Mouse (Mus musculus) limb, embryonic 13.5 days (tissue): ENCODE results near the gene Zzef1. TPM values are rescaled to one million over a fixed set of nuclear protein-coding genes. Genes with fewer than 3 reads are reported as not detected.

Source experiments
- ATAC-seq: fragments of 200-750 bp; cut with Nextera tagmentation; 2 replicates; pipeline ENCODE4 v1.8.0; 2017; ENCODE audit warnings: low read depth, moderate number of reproducible peaks, moderate TSS enrichment; ENCODE audit not compliant: low FRiP score
- H3K27ac ChIP-seq: fragments of 300-500 bp; sonication (generic); 2 replicates; pipeline ENCODE4 v1.5.1; 2015; ENCODE audit warnings: inconsistent platforms, mild to moderate bottlenecking, moderate library complexity
- H3K27me3 ChIP-seq: fragments of 300-500 bp; sonication (generic); 2 replicates; pipeline ENCODE4 v1.6.1; 2015; ENCODE audit warnings: mild to moderate bottlenecking, inconsistent platforms
- H3K36me3 ChIP-seq: fragments of 300-500 bp; sonication (generic); 2 replicates; pipeline ENCODE4 v1.6.1; 2015; ENCODE audit warnings: inconsistent platforms, mild to moderate bottlenecking, moderate library complexity
- H3K4me1 ChIP-seq: fragments of 300-500 bp; sonication (generic); 2 replicates; pipeline ENCODE4 v1.6.1; 2015; ENCODE audit warnings: inconsistent platforms
- H3K4me2 ChIP-seq: fragments of 300-500 bp; sonication (generic); replicated peaks from 2 replicates; pipeline ENCODE4 v1.6.1; 2015; ENCODE audit warnings: inconsistent platforms, mild to moderate bottlenecking, moderate library complexity
- H3K4me3 ChIP-seq: fragments of 300-500 bp; sonication (generic); 2 replicates; pipeline ENCODE4 v1.5.1; 2015; ENCODE audit warnings: moderate library complexity, mild to moderate bottlenecking, inconsistent platforms
- H3K9ac ChIP-seq: fragments of 300-500 bp; sonication (generic); 2 replicates; pipeline ENCODE4 v1.6.1; 2015; ENCODE audit warnings: mild to moderate bottlenecking, inconsistent platforms
- H3K9me3 ChIP-seq: fragments of 300-500 bp; sonication (generic); 2 replicates; pipeline ENCODE4 v1.6.1; 2016; ENCODE audit warnings: inconsistent platforms
- WGBS: fragments of 180-500 bp; shearing (Covaris S2); methylation state at CpG from one replicate; pipeline ENCODE4 v1.1.7; 2015; 5-methylcytosine and 5-hydroxymethylcytosine counted together
- polyA plus RNA-seq: library from polyadenylated mRNA; unstranded; fragments of >200 nt; fragmentation: Nextera tagmentation; extraction: Ambion mirVana; gene quantifications from 2 replicates; pipeline ENCODE4 v1.2.1, GENCODE M21; 2015

The Zzef1 gene
- polyA plus RNA-seq, 1 experiment from 2014 or later = 9.2 TPM

DNA sequence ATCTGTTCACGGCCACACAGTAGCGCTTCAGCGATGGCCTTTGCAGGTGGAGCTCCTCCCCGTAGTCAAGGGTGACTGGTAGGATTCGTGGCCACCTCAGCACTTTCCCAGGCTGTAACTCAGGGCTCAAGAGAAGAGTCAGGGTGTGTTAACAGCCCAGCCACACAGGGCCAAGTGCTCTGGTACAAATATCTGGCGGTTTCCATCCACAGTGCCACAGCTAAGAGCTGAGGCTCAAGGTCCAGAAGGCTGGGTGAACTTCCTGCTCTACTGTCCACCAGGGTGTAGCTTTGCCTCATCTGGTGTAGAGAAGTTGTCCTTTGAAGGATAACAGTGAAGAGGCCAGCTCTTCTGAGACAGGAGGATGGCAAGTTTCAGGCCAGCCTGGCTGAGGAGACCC lies 156.7 kb downstream of the Zzef1 start:
- Histone ChIP-seq H3K27ac (peak overlapping the region; percentile 55; the same call in 1 of the 2 replicates), H3K4me2 (no peak overlapping the region), H3K27me3 (no peaks in the 10 kb centered on the region), H3K4me3 (no peak overlapping the region), H3K9ac (no peak overlapping the region), H3K4me1 (peaks cover 28% of the 10 kb centered on the region), H3K9me3 (peaks cover 6% of the 10 kb centered on the region; the same call in 1 of the 2 replicates), H3K36me3 (no peaks in the 10 kb centered on the region)
- ATAC-seq = no peak
- 85% methylated on average over 6 of the region's 6 CpGs for WGBS

DNA sequence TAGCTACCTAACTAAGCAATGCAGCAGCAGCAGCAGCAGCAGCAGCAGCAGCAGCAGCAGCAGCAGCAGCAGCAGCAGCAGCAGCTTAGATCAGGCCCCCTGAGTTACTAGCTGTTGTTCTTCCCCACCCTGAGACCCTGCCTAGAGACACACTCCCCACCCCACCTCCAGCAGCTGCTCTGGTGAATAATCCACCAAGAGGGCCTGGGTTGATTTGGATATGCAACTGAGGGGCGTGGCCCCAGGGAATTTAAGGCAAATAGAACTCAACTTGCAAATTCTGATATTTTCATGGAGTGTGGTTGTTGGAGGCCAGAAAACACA lies 157.1 kb downstream of the Zzef1 start:
- Histone ChIP-seq H3K9ac (no peak overlapping the region), H3K27ac (peak overlapping the region; percentile 55; the same call in 1 of the 2 replicates)
- 83% methylated on average over 1 of the region's 1 CpGs for WGBS

DNA sequence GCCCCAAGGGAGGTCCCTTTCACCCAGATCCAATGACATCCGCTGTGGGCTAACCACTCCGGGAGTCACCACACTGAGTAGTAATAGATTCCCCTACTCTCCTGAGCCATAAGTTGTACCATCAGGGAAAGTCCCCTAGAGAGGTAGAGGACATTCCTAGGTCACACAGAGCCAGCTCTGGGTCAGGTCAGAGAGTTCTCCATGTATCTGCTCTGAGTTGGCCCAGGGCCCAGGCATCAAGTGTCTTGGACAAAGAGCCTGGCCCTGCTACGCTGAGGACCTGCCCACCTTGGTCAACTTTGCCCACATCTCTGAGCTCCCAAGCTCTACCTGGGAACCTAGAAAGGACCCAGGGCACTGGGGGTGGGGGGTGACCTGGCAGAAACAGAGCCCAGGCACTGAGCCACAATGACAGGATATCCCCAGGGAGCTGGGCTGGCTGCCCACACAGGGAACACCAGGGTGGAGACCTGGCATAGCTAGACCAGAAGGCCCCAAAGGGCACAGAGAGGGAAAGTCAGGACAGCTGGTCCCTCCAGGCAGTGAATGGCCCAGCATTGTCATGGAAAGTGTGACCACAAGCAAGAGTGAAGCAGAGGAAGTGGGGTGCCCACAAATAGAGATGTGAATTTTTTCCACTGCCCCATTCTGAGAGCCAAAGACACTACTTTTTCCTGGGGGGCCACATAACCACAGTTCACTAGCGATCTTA lies 157.6 kb downstream of the Zzef1 start:
- Histone ChIP-seq H3K4me1 (peaks cover 28% of the 10 kb centered on the region), H3K27me3 (peaks cover 3% of the 10 kb centered on the region; the same call in 1 of the 2 replicates), H3K4me3 (no peak overlapping the region), H3K9ac (no peak overlapping the region), H3K4me2 (no peak overlapping the region), H3K9me3 (peaks cover 6% of the 10 kb centered on the region; the same call in 1 of the 2 replicates), H3K27ac (no peak overlapping the region), H3K36me3 (no peaks in the 10 kb centered on the region)
- no peak for ATAC-seq
- WGBS = 86% methylated on average over 4 of the region's 4 CpGs

More for the DNA sequence above, 157.1 kb downstream of the Zzef1 start:
- H3K4me3 ChIP-seq = no peak overlapping the region
- ATAC-seq = no peak
- H3K36me3 ChIP-seq = no peaks in the 10 kb centered on the region
- H3K27me3 ChIP-seq = no peaks in the 10 kb centered on the region
- peaks cover 6% of the 10 kb centered on the region; the same call in 1 of the 2 replicates for H3K9me3 ChIP-seq
- no peak overlapping the region for H3K4me2 ChIP-seq
- peaks cover 28% of the 10 kb centered on the region for H3K4me1 ChIP-seq

DNA sequence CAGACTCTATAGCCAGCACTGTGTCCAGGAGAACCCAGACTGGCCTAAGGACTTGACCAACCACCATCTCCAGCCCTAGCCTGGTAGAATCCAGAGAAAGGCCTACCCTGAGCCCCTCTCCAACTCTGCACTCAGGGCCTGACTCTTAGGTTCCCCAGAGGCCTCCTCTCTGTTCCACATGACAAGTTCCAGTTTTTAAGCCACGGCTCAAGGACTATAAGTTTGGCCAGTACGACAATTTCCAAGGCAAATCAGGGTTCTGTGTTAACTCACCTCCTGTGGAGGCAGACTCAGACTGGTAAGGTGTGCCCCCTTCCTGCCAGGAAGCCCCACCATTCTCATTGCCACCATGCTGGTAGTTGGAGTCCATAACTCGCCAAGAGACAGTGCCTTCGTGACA lies 158.2 kb downstream of the Zzef1 start:
- peaks cover 28% of the 10 kb centered on the region for H3K4me1 ChIP-seq
- WGBS = 91% methylated on average over 4 of the region's 4 CpGs
- H3K9ac ChIP-seq = no peak overlapping the region
- H3K27me3 ChIP-seq = peaks cover 9% of the 10 kb centered on the region
- H3K9me3 ChIP-seq = peaks cover 6% of the 10 kb centered on the region; the same call in 1 of the 2 replicates
- ATAC-seq = no peak
- H3K4me2 ChIP-seq = no peak overlapping the region
- H3K4me3 ChIP-seq = no peak overlapping the region
- H3K27ac ChIP-seq = no peak overlapping the region
- H3K36me3 ChIP-seq = no peaks in the 10 kb centered on the region

DNA sequence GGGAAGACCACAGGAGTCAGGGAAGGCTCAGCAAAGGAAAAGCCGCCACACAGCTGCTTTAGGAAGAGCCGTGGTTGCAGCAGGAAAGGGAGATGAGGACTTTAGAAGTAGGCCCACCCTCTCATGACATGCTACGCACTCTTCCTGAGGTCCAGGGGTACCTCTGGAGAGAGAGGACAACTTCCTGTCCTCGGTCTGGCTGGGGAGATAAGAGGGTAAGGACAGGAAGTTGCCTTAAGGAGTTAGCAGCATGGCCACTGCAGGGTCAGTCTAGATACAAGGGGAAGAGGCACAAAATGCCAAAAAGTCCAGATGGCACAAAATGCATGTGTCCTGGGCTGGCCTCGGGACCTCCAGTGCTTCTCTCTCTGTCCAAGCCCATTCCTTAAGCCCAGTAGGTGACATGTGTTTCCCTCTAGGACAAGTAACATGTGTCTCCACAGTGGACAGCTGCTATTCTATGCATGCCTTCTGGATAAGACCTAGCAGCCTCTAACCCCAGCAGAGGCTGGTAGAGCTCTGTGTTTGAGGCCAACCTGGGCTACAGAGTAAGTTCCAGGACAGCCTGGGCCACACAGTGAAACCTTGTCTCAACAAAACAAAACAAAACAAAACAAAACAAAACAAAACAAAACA lies 159.4 kb downstream of the Zzef1 start:
- H3K9ac ChIP-seq = no peak overlapping the region
- no peak overlapping the region for H3K4me3 ChIP-seq
- H3K36me3 ChIP-seq = no peaks in the 10 kb centered on the region
- 76% methylated on average over 5 of the region's 5 CpGs for WGBS
- peaks cover 30% of the 10 kb centered on the region for H3K4me1 ChIP-seq
- H3K9me3 ChIP-seq = no peaks in the 10 kb centered on the region
- H3K27me3 ChIP-seq = peaks cover 22% of the 10 kb centered on the region
- no peak for ATAC-seq
- H3K27ac ChIP-seq = no peak overlapping the region
- no peak overlapping the region for H3K4me2 ChIP-seq

DNA sequence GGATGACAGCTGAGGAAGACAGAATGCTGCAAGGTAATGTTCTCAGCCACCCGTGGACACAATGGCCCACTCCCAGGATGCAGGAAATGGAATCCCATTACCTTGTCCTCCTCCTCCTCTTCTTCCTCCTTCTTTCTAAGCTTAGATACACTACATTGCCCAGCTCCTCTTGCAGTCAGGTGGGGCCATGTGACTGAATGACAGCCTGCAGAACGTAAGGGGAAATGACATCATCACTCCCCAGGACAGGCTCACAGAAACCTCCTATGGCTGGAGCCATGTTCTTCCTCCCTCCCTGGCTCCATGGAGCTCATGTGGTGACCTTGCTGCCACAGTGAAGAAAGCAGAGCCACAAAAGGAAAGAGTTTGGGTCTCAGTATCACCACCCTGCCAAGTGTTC lies 161.3 kb downstream of the Zzef1 start:
- 55% methylated on average over 2 of the region's 2 CpGs for WGBS
- Histone ChIP-seq H3K4me2 (no peak overlapping the region), H3K27ac (no peak overlapping the region), H3K9me3 (no peaks in the 10 kb centered on the region), H3K36me3 (no peaks in the 10 kb centered on the region), H3K4me3 (no peak overlapping the region), H3K4me1 (peaks cover 32% of the 10 kb centered on the region), H3K9ac (no peak overlapping the region), H3K27me3 (peaks cover 40% of the 10 kb centered on the region)
- ATAC-seq = no peak

DNA sequence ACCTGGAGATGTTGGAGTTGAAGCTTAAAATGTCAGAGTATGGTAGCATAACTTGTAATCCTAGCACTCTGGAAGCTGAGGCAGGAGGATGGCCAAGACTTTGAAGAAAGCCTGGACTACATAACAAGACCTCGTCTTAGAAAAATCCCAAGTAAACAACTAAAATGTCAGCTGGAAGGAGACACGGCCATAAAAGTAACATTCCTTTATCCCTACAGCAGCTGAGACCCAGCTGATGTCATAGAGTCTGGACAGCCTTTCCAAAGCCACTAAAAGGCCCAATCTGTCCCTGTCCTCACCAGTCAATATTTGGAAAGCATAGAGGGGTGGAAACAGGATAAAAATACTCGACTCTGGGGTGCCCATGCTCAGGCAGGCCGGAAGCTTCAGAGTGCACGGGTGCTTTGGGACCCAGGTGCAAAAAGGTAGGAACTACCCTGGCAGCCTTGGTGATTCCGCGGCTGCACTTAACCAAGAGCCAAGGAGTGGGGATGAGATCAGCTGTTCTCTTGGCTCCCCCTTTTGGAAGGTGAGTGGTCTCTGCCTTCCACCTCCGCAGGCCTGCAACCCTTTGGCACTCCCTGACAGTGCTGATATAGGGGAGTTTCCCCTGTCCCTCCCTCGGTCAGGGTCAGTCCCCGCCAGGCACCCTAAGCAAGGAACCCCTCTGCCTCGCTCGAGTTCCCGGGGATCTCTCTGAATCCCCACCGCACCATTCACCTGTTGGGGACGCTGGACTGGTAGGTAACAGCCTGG lies 164.1 kb downstream of the Zzef1 start:
- H3K4me2 ChIP-seq = peak overlapping the region; percentile 67; the same call in 1 of the 2 replicates
- peak overlapping the region; percentile 43; the same call in 1 of the 2 replicates for H3K4me3 ChIP-seq
- peaks cover 60% of the 10 kb centered on the region for H3K27me3 ChIP-seq
- H3K9me3 ChIP-seq = no peaks in the 10 kb centered on the region
- H3K36me3 ChIP-seq = no peaks in the 10 kb centered on the region
- no peak overlapping the region for H3K9ac ChIP-seq
- WGBS = 8% methylated on average over 15 of the region's 15 CpGs
- H3K4me1 ChIP-seq = peaks cover 16% of the 10 kb centered on the region
- ATAC-seq = no peak
- H3K27ac ChIP-seq = no peak overlapping the region

DNA sequence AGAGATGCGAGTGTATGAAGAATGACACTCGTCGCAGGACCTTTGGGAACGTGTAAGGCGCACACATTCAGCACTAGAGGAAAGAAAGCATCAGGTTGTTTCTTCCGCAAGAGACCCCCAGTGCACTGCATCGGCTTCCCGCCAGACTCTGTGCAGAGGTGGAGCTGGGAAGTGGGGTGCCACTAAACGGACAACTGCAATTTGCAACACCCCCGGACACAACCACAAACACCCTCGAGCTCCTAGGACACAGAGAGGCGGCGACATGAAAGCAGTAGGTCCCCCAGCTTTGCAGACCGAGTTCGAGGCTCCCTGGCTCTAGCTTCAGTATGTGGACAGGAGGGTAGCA lies 164.7 kb downstream of the Zzef1 start:
- WGBS = 2% methylated on average over 15 of the region's 15 CpGs
- H3K4me2 ChIP-seq = peak overlapping the region; percentile 67
- H3K27me3 ChIP-seq = peaks cover 60% of the 10 kb centered on the region
- H3K27ac ChIP-seq = no peak overlapping the region
- H3K9ac ChIP-seq = 0 out of 2 replicates have a peak overlapping the region, but pooled peaks have one; percentile 39
- no peak for ATAC-seq
- H3K4me1 ChIP-seq = peaks cover 16% of the 10 kb centered on the region
- peak overlapping the region; percentile 43 for H3K4me3 ChIP-seq
- no peaks in the 10 kb centered on the region for H3K9me3 ChIP-seq
- no peaks in the 10 kb centered on the region for H3K36me3 ChIP-seq

DNA sequence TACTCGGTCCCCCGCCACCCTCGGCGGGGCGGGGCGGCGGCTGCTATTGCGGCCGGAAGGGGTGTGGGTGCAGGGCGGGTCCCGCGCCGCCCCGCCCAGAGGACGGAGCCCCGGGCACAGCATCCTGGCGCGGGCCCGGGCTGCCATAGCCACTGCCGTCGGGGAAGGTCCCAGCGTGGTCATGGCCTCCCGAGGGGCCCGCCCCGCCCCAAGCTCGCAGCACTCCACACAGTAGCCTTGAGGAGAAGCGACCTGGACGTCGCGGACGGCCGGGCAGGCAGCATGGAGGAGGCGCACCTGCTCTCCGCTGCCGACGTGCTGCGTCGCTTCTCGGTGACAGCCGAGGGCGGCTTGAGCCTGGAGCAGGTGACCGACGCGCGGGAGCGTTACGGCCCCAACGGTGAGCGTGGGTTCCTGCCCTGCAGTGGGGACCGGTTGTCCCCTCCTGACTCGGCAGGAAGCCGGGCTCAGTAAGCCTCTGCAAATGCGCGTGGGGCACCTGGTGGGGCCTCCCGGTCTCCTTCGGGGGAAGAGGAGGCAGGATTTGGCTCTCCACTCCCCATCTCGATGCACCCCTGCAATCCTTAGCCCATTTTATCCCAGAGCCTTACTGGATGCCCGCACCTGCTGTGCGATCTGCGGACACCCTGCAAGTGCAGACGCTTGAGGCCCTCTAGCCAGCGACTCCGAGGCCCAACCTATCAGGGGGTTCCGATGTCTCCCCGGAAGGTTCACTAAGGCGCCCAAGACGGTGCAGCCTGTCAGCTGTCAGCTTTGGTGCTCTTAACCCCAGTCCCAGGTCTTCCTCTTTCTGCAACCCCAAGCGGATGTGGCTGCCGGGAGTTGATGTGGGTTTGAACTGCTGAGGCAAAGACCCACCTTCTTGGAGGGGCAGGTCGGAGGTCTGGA lies 165.3 kb downstream of the Zzef1 start, which contains the start of gene Atp2a3:
Gene Atp2a3 (plus strand): TSS at position 98 of the 909 bp plus-strand sequence.
- Histone ChIP-seq H3K36me3 (no peaks in the 10 kb centered on the region), H3K9me3 (no peaks in the 10 kb centered on the region), H3K4me3 (peak within 1 kb of the TSS; percentile 43), H3K9ac (peak within 1 kb of the TSS; percentile 39; the same call in 1 of the 2 replicates), H3K4me1 (peaks cover 16% of the 10 kb centered on the region), H3K4me2 (peak within 1 kb of the TSS; percentile 67), H3K27ac (no peak within 1 kb of the TSS), H3K27me3 (peaks cover 60% of the 10 kb centered on the region)
- ATAC-seq = no peak
- WGBS = 4% methylated on average over 68 of the region's 70 CpGs

DNA sequence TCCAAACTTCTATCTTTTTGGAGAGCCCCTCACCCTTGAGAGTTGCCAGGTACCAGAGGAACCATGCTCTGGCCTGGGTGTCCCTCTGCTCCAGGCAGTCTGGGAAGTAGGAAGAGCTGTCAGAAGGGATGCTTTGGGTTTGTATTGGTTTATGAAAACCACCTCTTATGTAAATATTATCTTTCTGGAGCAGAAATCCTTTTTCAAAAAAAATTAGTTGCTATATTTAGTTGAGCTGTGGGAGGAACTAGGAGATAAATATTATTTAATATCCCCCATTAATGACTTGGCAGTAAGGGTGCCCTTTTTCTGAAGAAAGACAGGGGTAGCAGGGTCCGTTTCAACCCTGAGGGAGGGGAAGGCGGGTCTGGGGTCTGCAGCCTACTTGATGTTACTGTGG lies 166.4 kb downstream of the Zzef1 start:
- ATAC-seq = no peak
- Histone ChIP-seq H3K27ac (no peak overlapping the region), H3K4me2 (no peak overlapping the region), H3K4me1 (peaks cover 16% of the 10 kb centered on the region), H3K36me3 (no peaks in the 10 kb centered on the region), H3K9me3 (no peaks in the 10 kb centered on the region), H3K4me3 (no peak overlapping the region), H3K27me3 (peaks cover 60% of the 10 kb centered on the region), H3K9ac (no peak overlapping the region)
- WGBS = 76% methylated on average over 2 of the region's 2 CpGs

DNA sequence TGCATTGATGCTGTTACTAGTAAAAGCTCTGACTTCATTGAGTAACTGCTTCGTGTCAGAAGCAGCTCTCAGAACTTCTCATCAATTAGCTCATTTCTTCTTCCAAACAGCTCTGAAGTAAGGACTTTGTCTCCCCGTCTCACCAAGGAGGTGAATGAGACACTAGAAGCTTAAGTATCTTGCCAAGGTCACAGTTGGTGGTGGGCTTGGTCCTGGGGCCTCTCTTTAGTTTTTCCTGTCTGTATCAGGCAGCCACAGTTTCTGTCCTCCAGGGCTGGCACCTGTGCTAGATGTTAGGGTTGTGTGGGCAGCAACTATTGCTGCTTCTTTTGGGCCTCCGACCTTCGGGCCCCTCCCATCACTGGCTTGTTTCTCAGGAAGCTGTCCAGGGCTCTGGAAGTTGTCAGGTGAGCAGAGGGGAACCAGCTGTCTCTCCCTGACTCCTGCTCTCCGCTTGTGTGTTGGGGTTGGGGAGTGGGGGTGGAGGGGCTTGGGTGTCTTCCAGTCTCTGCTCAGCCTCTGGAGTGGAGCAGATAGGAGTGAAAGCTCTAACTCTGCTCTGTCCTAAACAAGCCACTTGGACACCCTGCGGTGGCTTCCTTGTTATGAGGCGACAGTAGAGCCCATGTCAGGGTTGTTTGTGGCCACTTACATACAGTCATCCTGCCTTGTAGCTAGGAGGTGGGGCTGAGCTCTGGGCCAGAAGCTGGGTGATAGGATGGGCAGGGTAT lies 167.2 kb downstream of the Zzef1 start:
- no peak for ATAC-seq
- Histone ChIP-seq H3K4me1 (peaks cover 16% of the 10 kb centered on the region), H3K9me3 (no peaks in the 10 kb centered on the region), H3K9ac (no peak overlapping the region), H3K27me3 (peaks cover 60% of the 10 kb centered on the region), H3K36me3 (no peaks in the 10 kb centered on the region), H3K27ac (no peak overlapping the region), H3K4me3 (no peak overlapping the region), H3K4me2 (no peak overlapping the region)
- WGBS = 35% methylated on average over 7 of the region's 7 CpGs
